Mouse (Mus musculus): Measurements from ENCODE around the gene Neurl1a. TPM values are rescaled to one million over a fixed set of nuclear protein-coding genes. Genes with fewer than 3 reads are reported as not detected.
A peak's percentile ranks its signal among the peaks of the same experiment; 100 is the strongest.

The Neurl1a gene
- polyA plus RNA-seq, 1 experiment: 5.8 TPM

DNA sequence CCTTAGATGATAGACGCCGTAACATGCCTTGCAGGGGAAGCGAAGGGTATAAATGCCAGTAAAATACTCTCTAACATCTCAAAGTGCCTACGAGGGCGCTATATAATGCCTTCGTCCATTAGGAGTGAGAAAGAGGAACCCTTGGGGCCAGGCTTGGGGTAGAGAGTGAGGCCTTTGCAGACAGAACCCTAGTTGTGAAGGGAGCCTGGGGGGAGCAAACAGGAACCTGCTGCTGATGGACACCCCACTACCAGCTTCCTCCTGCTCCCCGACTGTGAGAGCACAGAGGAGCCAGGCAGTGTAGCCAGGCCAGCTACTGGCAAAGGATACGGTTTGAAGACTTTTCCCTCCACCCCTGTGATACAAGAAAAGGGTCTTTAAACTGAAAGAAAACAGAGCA, 85.0 kb downstream of the Neurl1a start:
- Histone ChIP-seq H3K27ac (replicated peaks; ENCODE audit: low read depth, low read length) (no peak overlapping the region), H3K4me1 (ENCODE audit: control insufficient read depth, insufficient read depth, insufficient read length, low read length) (no peaks in the 10 kb centered on the region), H3K4me3 (ENCODE audit: insufficient read depth, low read depth, low read length) (no peak overlapping the region)

DNA sequence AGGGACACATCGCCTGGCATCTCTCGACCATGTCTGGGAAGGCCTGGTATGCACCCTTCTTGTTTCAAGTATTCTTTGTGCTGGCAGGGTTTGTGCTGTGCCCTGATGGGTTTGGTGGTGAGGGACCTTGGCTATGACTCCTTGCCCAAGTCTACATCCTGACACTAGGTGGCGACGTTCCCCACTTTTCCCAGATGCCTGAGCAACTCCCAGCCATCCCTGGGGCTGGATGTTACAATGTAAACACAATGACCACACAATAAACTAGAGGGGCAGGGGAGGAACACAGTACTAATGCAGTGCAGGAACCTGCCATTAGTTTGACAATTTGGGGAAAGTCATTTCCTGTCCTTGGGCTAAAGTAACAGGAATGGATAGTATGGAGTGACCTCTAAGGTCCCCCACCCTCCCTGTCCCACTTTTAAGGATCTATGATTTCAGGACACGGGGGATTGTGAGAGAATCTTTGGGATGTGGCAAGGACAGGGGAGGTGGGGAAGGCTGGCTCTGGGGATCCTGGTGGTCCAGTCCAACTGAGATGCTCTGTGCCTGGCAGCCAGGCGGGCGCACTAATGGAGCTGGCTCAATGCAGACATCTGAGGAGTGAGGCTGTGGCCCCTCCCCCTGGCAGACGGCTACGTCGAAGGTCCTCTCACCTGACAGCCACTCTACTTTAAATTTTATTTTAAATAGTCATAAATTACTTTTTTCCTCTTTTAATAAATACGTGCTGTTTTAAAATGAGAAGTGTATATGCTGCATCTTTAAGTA, 85.9 kb downstream of the Neurl1a start:
- H3K27ac ChIP-seq (replicated peaks; ENCODE audit: low read depth, low read length): no peak overlapping the region
- H3K4me3 ChIP-seq (ENCODE audit: insufficient read depth, low read depth, low read length): no peak overlapping the region
- H3K4me1 ChIP-seq (ENCODE audit: control insufficient read depth, insufficient read depth, insufficient read length, low read length): no peaks in the 10 kb centered on the region

DNA sequence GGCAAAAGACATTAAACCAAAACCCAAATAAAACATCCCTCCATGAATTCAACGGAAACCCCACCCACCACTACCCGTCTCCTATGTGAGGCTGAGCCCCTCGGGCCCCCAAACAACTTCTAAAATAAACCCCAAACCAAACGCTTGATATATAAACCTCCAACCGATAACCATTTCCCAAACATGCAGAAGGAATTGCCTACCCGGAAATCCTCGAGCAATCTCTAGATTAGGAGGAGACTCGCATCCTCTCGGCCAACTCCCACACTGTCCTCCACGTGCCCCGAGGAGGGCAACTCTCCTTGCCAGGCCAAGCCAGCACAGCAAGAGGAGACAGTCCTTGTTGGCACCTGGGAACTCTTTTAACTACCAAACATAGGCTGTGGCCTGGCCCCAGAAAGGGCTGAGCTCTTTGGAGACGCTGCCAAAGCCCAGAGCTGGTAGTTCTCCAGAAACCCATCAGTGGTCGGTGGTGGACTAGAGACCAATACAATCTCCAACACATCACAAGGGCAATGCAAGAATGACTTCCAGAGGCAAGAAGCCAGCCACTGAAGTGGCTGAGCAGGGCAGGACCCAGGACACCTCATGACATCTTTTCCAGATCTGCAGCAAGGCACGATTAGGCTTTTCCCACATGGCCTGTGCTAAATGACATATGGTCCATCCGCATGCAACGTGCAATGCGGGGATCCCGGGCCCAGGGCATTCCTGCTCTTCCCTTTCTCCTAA, 87.6 kb downstream of the Neurl1a start:
- Histone ChIP-seq H3K27ac (replicated peaks; ENCODE audit: low read depth, low read length) (no peak overlapping the region), H3K4me1 (ENCODE audit: control insufficient read depth, insufficient read depth, insufficient read length, low read length) (no peaks in the 10 kb centered on the region), H3K4me3 (ENCODE audit: insufficient read depth, low read depth, low read length) (no peak overlapping the region)

DNA sequence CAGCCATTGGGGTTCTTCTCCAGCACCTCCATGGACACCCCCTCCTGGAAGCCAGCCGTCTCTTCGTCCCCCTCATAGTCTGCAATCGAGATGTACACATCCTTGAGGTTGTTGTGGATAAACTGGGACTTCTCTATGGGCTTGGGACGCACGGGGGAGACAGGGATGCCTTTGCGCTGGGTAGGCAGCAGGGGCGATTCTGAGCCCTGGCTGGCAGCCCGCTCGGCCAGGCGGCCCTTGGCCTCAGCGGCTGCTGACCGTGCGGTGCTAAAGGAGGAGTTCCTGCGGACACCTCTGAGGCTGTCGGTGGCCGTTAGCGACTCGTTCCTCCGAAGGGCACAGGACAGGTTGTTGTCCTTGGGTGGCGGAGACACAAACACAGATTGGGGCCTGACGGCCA, 88.4 kb downstream of the Neurl1a start:
- Histone ChIP-seq H3K27ac (replicated peaks; ENCODE audit: low read depth, low read length) (no peak overlapping the region), H3K4me3 (ENCODE audit: insufficient read depth, low read depth, low read length) (no peak overlapping the region), H3K4me1 (ENCODE audit: control insufficient read depth, insufficient read depth, insufficient read length, low read length) (no peaks in the 10 kb centered on the region)

DNA sequence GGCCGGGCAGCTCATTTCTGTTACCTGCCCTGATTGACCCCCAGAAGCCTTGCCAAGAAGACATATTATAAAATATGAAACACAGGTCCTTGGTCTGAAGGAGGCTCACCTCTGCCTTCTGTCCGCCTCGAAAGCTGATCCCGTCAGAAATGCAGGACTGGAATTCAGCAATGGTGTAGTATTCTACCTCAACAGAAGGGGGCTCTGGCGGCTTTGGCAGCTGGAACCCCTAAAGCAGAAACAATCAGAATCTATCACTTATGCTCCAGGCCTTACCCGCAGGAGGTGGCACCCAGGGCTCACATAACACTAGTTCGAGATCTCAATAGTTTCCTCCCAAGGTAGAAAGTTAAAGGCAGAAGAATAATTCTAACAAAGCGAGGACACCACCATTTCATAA, 91.1 kb downstream of the Neurl1a start:
- Histone ChIP-seq H3K27ac (replicated peaks; ENCODE audit: low read depth, low read length) (no peak overlapping the region), H3K4me3 (ENCODE audit: insufficient read depth, low read depth, low read length) (no peak overlapping the region), H3K4me1 (ENCODE audit: control insufficient read depth, insufficient read depth, insufficient read length, low read length) (no peaks in the 10 kb centered on the region)

- no peak overlapping the region for H3K27ac ChIP-seq (replicated peaks; ENCODE audit: low read depth, low read length)
- no peak overlapping the region for H3K4me3 ChIP-seq (ENCODE audit: insufficient read depth, low read depth, low read length)
- no peaks in the 10 kb centered on the region for H3K4me1 ChIP-seq (ENCODE audit: control insufficient read depth, insufficient read depth, insufficient read length, low read length)
Measured at GRCm38 (mm10) chr19:47270520-47270919, 91.9 kb downstream of the Neurl1a start.

DNA sequence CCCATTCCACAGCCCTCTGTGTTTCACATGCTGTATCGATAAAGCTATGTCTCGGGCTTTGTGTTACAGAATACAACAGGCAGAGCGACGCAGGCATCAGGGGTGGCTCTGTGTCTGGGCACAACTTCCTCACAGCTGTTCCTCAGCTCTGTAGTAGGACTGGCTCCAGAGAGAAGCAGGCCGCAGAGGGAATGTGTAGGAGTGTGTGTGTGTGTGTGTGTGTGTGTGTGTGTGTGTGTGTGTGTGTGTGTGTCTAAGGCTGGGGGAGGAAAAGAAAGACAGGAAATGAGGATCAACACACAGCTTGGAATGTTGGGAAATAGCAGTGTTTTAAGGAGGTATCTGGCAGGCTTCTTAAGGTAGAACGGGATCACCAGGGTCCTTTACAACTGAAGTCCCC, 98.1 kb downstream of the Neurl1a start:
- H3K27ac ChIP-seq (replicated peaks; ENCODE audit: low read depth, low read length): peak overlapping the region; percentile 37
- H3K4me1 ChIP-seq (ENCODE audit: control insufficient read depth, insufficient read depth, insufficient read length, low read length): peaks cover 48% of the 10 kb centered on the region
- H3K4me3 ChIP-seq (ENCODE audit: insufficient read depth, low read depth, low read length): no peak overlapping the region

- Histone ChIP-seq H3K4me1 (ENCODE audit: control insufficient read depth, insufficient read depth, insufficient read length, low read length) (peaks cover 65% of the 10 kb centered on the region), H3K27ac (replicated peaks; ENCODE audit: low read depth, low read length) (peak overlapping the region; percentile 19; the same call in 1 of the 2 replicates), H3K4me3 (ENCODE audit: insufficient read depth, low read depth, low read length) (no peak overlapping the region)
Measured at GRCm38 (mm10) chr19:47279372-47279771, 100.8 kb downstream of the Neurl1a start.

DNA sequence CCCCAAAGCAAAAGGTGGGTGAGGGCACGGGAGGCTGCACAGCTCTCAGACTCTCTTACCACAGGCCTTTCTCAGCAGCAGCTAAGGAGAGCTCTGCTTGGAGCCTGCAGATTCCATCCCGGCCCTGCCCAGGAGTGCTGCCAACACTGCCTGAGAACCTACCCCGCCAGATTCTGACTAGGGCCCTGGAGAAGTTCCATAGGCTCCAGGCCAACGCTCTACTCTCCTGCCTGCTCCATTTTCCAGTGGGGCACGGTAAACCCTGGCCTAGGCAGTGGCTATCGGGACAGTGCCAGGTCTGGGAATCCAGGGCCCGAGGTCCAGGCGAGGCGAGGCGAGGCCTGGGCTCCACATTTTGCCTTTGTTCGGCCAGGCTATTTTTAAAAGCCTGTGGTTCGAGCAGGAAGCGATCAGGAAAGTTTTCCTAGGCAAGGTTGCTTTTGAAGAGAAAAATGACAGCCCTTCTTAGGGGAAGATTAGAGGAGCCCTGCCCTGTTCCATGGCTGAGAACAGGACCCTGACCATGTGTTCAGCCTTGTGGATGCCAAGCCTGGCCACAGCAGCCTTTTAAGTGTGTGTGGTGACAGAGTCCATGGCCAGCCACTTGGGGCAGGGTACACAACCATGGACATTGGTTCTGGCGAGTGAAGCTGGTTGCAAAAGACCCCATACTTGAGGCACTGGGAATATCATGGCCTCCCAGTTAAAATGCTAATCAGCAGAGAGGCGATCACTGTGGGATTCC, 101.3 kb downstream of the Neurl1a start:
- Histone ChIP-seq H3K4me3 (ENCODE audit: insufficient read depth, low read depth, low read length) (no peak overlapping the region), H3K27ac (replicated peaks; ENCODE audit: low read depth, low read length) (peak overlapping the region; percentile 75), H3K4me1 (ENCODE audit: control insufficient read depth, insufficient read depth, insufficient read length, low read length) (peaks cover 65% of the 10 kb centered on the region)

GRCm38 (mm10) chr19:47280894-47281293, 102.3 kb downstream of the Neurl1a start:
- H3K4me1 ChIP-seq (ENCODE audit: control insufficient read depth, insufficient read depth, insufficient read length, low read length): peaks cover 65% of the 10 kb centered on the region
- H3K27ac ChIP-seq (replicated peaks; ENCODE audit: low read depth, low read length): peak overlapping the region; percentile 75
- no peak overlapping the region for H3K4me3 ChIP-seq (ENCODE audit: insufficient read depth, low read depth, low read length)

GRCm38 (mm10) chr19:47282050-47282454, 103.4 kb downstream of the Neurl1a start:
- Histone ChIP-seq H3K27ac (replicated peaks; ENCODE audit: low read depth, low read length) (peak overlapping the region; percentile 31; the same call in 1 of the 2 replicates), H3K4me3 (ENCODE audit: insufficient read depth, low read depth, low read length) (no peak overlapping the region)

GRCm38 (mm10) chr19:47282688-47283215, 104.1 kb downstream of the Neurl1a start:
- Histone ChIP-seq H3K4me3 (ENCODE audit: insufficient read depth, low read depth, low read length) (no peak overlapping the region), H3K4me1 (ENCODE audit: control insufficient read depth, insufficient read depth, insufficient read length, low read length) (peaks cover 51% of the 10 kb centered on the region), H3K27ac (replicated peaks; ENCODE audit: low read depth, low read length) (peak overlapping the region; percentile 23)

More at GRCm38 (mm10) chr19:47282050-47282454, 103.4 kb downstream of the Neurl1a start:
- peaks cover 55% of the 10 kb centered on the region for H3K4me1 ChIP-seq (ENCODE audit: control insufficient read depth, insufficient read depth, insufficient read length, low read length)

- Histone ChIP-seq H3K4me3 (ENCODE audit: insufficient read depth, low read depth, low read length) (no peak overlapping the region), H3K27ac (replicated peaks; ENCODE audit: low read depth, low read length) (no peak overlapping the region), H3K4me1 (ENCODE audit: control insufficient read depth, insufficient read depth, insufficient read length, low read length) (peaks cover 28% of the 10 kb centered on the region)
Measured at GRCm38 (mm10) chr19:47285581-47285980, 107.0 kb downstream of the Neurl1a start.

DNA sequence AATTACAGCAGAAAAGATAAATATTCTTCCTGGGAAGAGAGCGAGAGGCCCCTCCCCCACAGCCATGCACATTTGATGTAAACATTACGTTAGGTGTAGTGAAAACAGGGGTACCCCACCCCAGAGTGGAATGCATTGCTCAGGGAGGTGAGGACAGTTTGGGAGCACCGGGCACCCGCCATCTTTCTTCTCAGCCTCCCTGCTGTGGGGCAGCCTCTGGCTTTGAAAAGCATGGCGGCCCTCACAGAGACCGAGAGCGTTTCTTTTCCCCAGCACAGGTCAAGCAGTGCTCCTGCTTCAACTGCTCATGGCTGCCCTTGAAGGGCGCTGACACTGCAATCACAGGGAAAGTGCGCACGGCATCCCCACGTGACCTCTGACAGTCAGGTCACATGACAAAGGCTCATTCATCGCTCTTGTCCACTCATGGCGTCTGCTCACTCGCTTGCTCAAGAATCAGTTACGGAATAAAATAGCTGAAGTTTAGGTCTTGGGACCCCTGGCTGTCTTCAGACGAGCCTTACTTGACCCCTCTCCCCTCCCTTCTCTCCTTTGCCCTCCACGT, 108.3 kb downstream of the Neurl1a start:
- H3K4me3 ChIP-seq (ENCODE audit: insufficient read depth, low read depth, low read length): no peak overlapping the region

More for the DNA sequence above, 108.3 kb downstream of the Neurl1a start:
- H3K27ac ChIP-seq (replicated peaks; ENCODE audit: low read depth, low read length): no peak overlapping the region
- H3K4me1 ChIP-seq (ENCODE audit: control insufficient read depth, insufficient read depth, insufficient read length, low read length): peaks cover 19% of the 10 kb centered on the region
